Mouse (Mus musculus) CH12.LX (cell line): ENCODE results near the gene Gm11096. TPM values are rescaled to one million over a fixed set of nuclear protein-coding genes. Genes with fewer than 3 reads are reported as not detected.

Experiments used
- DNase-seq: peaks from one replicate; pipeline ENCODE4 v3.0.0-alpha.2; 2013; ENCODE audit errors: extremely low read depth
- H3K27ac ChIP-seq: 2 replicates; pipeline ENCODE4 v1.5.1; 2012; ENCODE audit warnings: low read depth, mild to moderate bottlenecking, control low read depth, moderate library complexity; ENCODE audit not compliant: insufficient read depth
- H3K27me3 ChIP-seq: replicated peaks from 2 replicates; pipeline ENCODE3; 2012; ENCODE audit warnings: inconsistent platforms
- H3K36me3 ChIP-seq, 2 experiments: replicated peaks in 1 of 2; 2 replicates each; pipeline versions ENCODE3 to v1.6.1; 2012; ENCODE audit warnings: inconsistent platforms in 1 of 2, low read length in 1 of 2, mild to moderate bottlenecking in 1 of 2, mixed read lengths in 1 of 2, moderate library complexity in 1 of 2; ENCODE audit not compliant: control insufficient read depth in 1 of 2, insufficient read depth in 1 of 2
- H3K4me1 ChIP-seq, 2 experiments: 2 replicates each; pipeline ENCODE4 v1.6.1; 2012; ENCODE audit warnings: inconsistent platforms in 1 of 2, moderate library complexity in 1 of 2; ENCODE audit not compliant: insufficient read depth in 2 of 2, control insufficient read depth in 1 of 2
- H3K4me2 ChIP-seq: 2 replicates; pipeline ENCODE4 v1.6.1; 2012; ENCODE audit warnings: low read depth, mild to moderate bottlenecking, control low read depth; ENCODE audit not compliant: poor library complexity, insufficient read depth, severe bottlenecking
- H3K4me3 ChIP-seq, 3 experiments: fragments of 150-350 bp in 1 of 3; sonication (generic) in 1 of 3; replicated peaks in 1 of 3; 2 replicates each; pipeline versions ENCODE3 to v1.5.1; 2011 to 2012; ENCODE audit warnings: low read depth in 2 of 3, low read length in 2 of 3, mild to moderate bottlenecking in 2 of 3, moderate library complexity in 2 of 3, control low read depth in 1 of 3, improper control_type of control experiment in 1 of 3, inconsistent platforms in 1 of 3, mixed read lengths in 1 of 3; ENCODE audit not compliant: poor library complexity in 1 of 3
- H3K79me2 ChIP-seq: replicated peaks from 2 replicates; pipeline ENCODE4 v1.6.1; 2012; ENCODE audit warnings: mild to moderate bottlenecking, moderate library complexity; ENCODE audit not compliant: control insufficient read depth, poor library complexity, insufficient read depth, severe bottlenecking; ENCODE audit errors: extremely low read depth
- H3K9ac ChIP-seq: 2 replicates; pipeline ENCODE4 v1.6.1; 2012; ENCODE audit warnings: low read depth, mild to moderate bottlenecking, control low read depth, moderate library complexity; ENCODE audit not compliant: insufficient read depth
- H3K9me3 ChIP-seq: replicated peaks from 2 replicates; pipeline ENCODE3; 2012; ENCODE audit warnings: low read length, inconsistent platforms, mixed read lengths
- CHD2 ChIP-seq: IDR thresholded peaks from 2 replicates; pipeline ENCODE4 v1.6.1; 2011; ENCODE audit warnings: low read length, improper control_type of control experiment
- CTCF ChIP-seq, 2 experiments: IDR thresholded peaks in 1 of 2; conservative IDR thresholded peaks in 1 of 2; 2 replicates each; pipeline ENCODE4 v1.5.1; 2011 to 2012; ENCODE audit warnings: low read depth in 2 of 2, low read length in 2 of 2, improper control_type of control experiment in 1 of 2, inconsistent platforms in 1 of 2, mild to moderate bottlenecking in 1 of 2, moderate library complexity in 1 of 2
- E2F4 ChIP-seq: IDR thresholded peaks from 2 replicates; pipeline ENCODE4 v1.6.1; 2011; ENCODE audit warnings: low read depth, low read length, improper control_type of control experiment; ENCODE audit not compliant: insufficient replicate concordance
- ELF1 ChIP-seq: IDR thresholded peaks from 2 replicates; pipeline ENCODE4 v1.6.1; 2014; ENCODE audit warnings: low read depth, mild to moderate bottlenecking, inconsistent platforms, low read length, improper control_type of control experiment
- EP300 ChIP-seq: IDR thresholded peaks from 2 replicates; pipeline ENCODE4 v1.6.1; 2011; ENCODE audit warnings: low read length, improper control_type of control experiment
- HCFC1 ChIP-seq: IDR thresholded peaks from 2 replicates; pipeline ENCODE4 v1.6.1; 2012; ENCODE audit warnings: low read depth, mild to moderate bottlenecking, inconsistent platforms, low read length, improper control_type of control experiment
- MAFK ChIP-seq: IDR thresholded peaks from 2 replicates; pipeline ENCODE4 v1.6.1; 2011; ENCODE audit warnings: low read length, improper control_type of control experiment; ENCODE audit not compliant: insufficient replicate concordance
- MAZ ChIP-seq: IDR thresholded peaks from 2 replicates; pipeline ENCODE4 v1.6.1; 2012; ENCODE audit warnings: low read depth, mild to moderate bottlenecking, inconsistent platforms, low read length, improper control_type of control experiment, moderate library complexity
- NRF1 ChIP-seq: IDR thresholded peaks from 2 replicates; pipeline ENCODE4 v1.6.1; 2014; ENCODE audit warnings: low read depth, mild to moderate bottlenecking, inconsistent platforms, low read length, improper control_type of control experiment, moderate library complexity
- RCOR1 ChIP-seq: conservative IDR thresholded peaks from 2 replicates; pipeline ENCODE4 v1.6.1; 2012; ENCODE audit warnings: low read depth, mild to moderate bottlenecking, inconsistent platforms, low read length, improper control_type of control experiment
- TCF12 ChIP-seq: IDR thresholded peaks from 2 replicates; pipeline ENCODE4 v1.6.1; 2014; ENCODE audit warnings: low read depth, mild to moderate bottlenecking, inconsistent platforms, low read length, improper control_type of control experiment
- USF1 ChIP-seq: IDR thresholded peaks from 2 replicates; pipeline ENCODE4 v1.6.1; 2014; ENCODE audit warnings: low read depth, mild to moderate bottlenecking, inconsistent platforms, low read length, improper control_type of control experiment
- ZKSCAN1 ChIP-seq: IDR thresholded peaks from 2 replicates; pipeline ENCODE4 v1.6.1; 2012; ENCODE audit warnings: low read depth, inconsistent platforms, low read length, improper control_type of control experiment, borderline replicate concordance
- dilution Hi-C: fragments of 300-500 bp; cut with MboI; formaldehyde crosslinking; loops from 2 replicates; pipeline ENCODE4 v1.14.3; 2020; ENCODE audit warnings: low sequenced_read_pairs; ENCODE audit not compliant: extremely low pct_unique_long_range_greater_than_20kb, extremely low pct_ligation_motif_present
- in situ Hi-C: fragments of 300-500 bp; cut with MboI; formaldehyde crosslinking; loops from 3 replicates; pipeline ENCODE4 v1.14.3; 2019; ENCODE audit warnings: low sequenced_read_pairs, low pct_ligation_motif_present, low pct_unique_long_range_greater_than_20kb, mixed read lengths
- polyA plus RNA-seq: library from polyadenylated mRNA; unstranded; fragments of >175 nt; gene quantifications from 2 replicates; pipeline ENCODE4 v1.2.1, GENCODE M21; 2012; ENCODE audit warnings: low read depth; ENCODE audit not compliant: insufficient read length
- total RNA-seq, 2 experiments: library from RNA; depleted of rRNA; stranded (reverse); fragments of 300-350 nt in 1 of 2; fragments of >200 nt in 1 of 2; gene quantifications; 2 replicates each; pipeline ENCODE4 v1.2.3; 2012 to 2014

Gm11096 gene
- total and polyA plus RNA-seq, 3 experiments: not detected

GRCm38 (mm10) chr17:81486388-81486787 lies 44.8 kb downstream of the Gm11096 start:
- Histone ChIP-seq H3K4me1 (no peaks in the 10 kb centered on the region), H3K9ac (no peak overlapping the region), H3K79me2 (no peaks in the 10 kb centered on the region), H3K4me2 (no peak overlapping the region), H3K27ac (no peak overlapping the region), H3K36me3 (no peaks in the 10 kb centered on the region), H3K27me3 (no peaks in the 10 kb centered on the region), H3K9me3 (peaks cover 35% of the 10 kb centered on the region), H3K4me3 (no peak overlapping the region)
- dilution Hi-C loops (no loop called here), in situ Hi-C loops (no loop called here)
- DNase-seq: no peak
- TF ChIP-seq CTCF (conservative IDR thresholded peaks at IDR 0.05 in 1 of 2, IDR thresholded peaks at IDR 0.05 in 1 of 2; ENCODE audit: low read depth in 2 of 2, low read length in 2 of 2) (no peak), HCFC1 (no peak), MAZ (no peak), ELF1 (no peak), MAFK (no peak), RCOR1 (no peak), E2F4 (no peak), USF1 (no peak), CHD2 (no peak), ZKSCAN1 (no peak), NRF1 (no peak), EP300 (no peak), TCF12 (no peak)
